Mouse (Mus musculus): Measurements from ENCODE around the gene Sdk2.

DNA sequence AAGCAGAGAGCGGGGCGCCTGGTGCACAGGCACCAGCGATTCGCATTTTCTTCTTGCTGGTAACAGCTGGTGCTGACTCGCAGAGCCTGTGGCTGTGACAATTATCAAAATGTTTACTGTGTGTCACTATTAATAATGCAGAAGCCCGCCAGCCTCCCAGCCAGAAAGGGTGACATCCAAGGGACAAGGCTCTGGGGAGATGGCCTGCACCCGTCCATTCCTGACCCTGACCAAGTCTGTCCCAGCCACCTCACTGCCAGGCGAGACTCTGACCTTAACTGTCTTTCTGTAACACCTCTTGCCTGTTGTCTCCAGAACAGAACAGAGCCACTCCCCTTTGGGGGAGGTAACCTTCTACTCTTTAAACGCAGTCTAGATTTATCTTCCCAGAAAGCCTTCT, 55.3 kb downstream of the Sdk2 start:
- TF ChIP-seq GABPA (IDR thresholded peaks at IDR 0.05; ENCODE audit: insufficient replicate concordance, low read depth, low read length) (no peak), EP300 (IDR thresholded peaks at IDR 0.05; ENCODE audit: low read length) (no peak), POLR2A (IDR thresholded peaks at IDR 0.05; ENCODE audit: low read depth, low read length) (no peak), IRF4 (IDR thresholded peaks at IDR 0.05; ENCODE audit: low read depth, low read length) (no peak), ZNF384 (IDR thresholded peaks at IDR 0.05; ENCODE audit: low read depth, low read length) (no peak), CTCF (conservative IDR thresholded peaks at IDR 0.05 in 1 of 2, IDR thresholded peaks at IDR 0.05 in 1 of 2; ENCODE audit: low read depth in 2 of 2, low read length in 2 of 2) (no peak), HCFC1 (IDR thresholded peaks at IDR 0.05; ENCODE audit: low read depth, low read length) (no peak), ZC3H11A (IDR thresholded peaks at IDR 0.05; ENCODE audit: low read depth, low read length) (no peak), MXI1 (IDR thresholded peaks at IDR 0.05; ENCODE audit: low read depth, low read length) (no peak)

All from CH12.LX (cell line).